Mouse (Mus musculus) layer of hippocampus, postnatal 10 days (tissue): ENCODE data around the gene Lgals12. TPM values are rescaled to one million over a fixed set of nuclear protein-coding genes. Genes with fewer than 3 reads are reported as not detected.

ENCODE experiments used
- DNase-seq, 2 experiments: peaks; one replicate each; pipeline ENCODE4 v3.0.0; 2021; ENCODE audit warnings: low spot score in 2 of 2
- total RNA-seq, 2 experiments: library from RNA; stranded (reverse); gene quantifications; 2 replicates each; pipeline ENCODE4 v1.2.3; 2021

Gene Lgals12
- total RNA-seq, 2 experiments from 2014 or later, result 0.54 to 0.66 TPM

GRCm38 (mm10) chr19:7583599-7583998, 23.4 kb downstream of the Lgals12 start:
- no peak for DNase-seq

GRCm38 (mm10) chr19:7583101-7583500, 23.9 kb downstream of the Lgals12 start:
- DNase-seq, result no peak

GRCm38 (mm10) chr19:7581042-7581441, 26.0 kb downstream of the Lgals12 start:
- no peak for DNase-seq

GRCm38 (mm10) chr19:7577710-7578109, 29.3 kb downstream of the Lgals12 start:
- no peak for DNase-seq

GRCm38 (mm10) chr19:7576180-7576579, 30.8 kb downstream of the Lgals12 start:
- no peak for DNase-seq

- no peak for DNase-seq
Measured at GRCm38 (mm10) chr19:7569650-7570049, 37.3 kb downstream of the Lgals12 start.

- DNase-seq, result no peak
Measured at GRCm38 (mm10) chr19:7568364-7568763, 38.6 kb downstream of the Lgals12 start.

GRCm38 (mm10) chr19:7566826-7567225, 40.2 kb downstream of the Lgals12 start:
- peak; percentile 24 to 38 for DNase-seq

GRCm38 (mm10) chr19:7564457-7564856, 42.5 kb downstream of the Lgals12 start:
- DNase-seq, result no peak

- no peak for DNase-seq
Measured at GRCm38 (mm10) chr19:7563676-7564075, 43.3 kb downstream of the Lgals12 start.

- DNase-seq, result no peak
Measured at GRCm38 (mm10) chr19:7562601-7563129, 44.3 kb downstream of the Lgals12 start.

- no peak for DNase-seq
Measured at GRCm38 (mm10) chr19:7561456-7561855, 45.5 kb downstream of the Lgals12 start.

GRCm38 (mm10) chr19:7559986-7560385, 47.0 kb downstream of the Lgals12 start:
- DNase-seq, result no peak

- no peak for DNase-seq
Measured at GRCm38 (mm10) chr19:7558675-7559074, 48.3 kb downstream of the Lgals12 start.

GRCm38 (mm10) chr19:7557844-7558243, 49.1 kb downstream of the Lgals12 start:
- DNase-seq, result no peak

GRCm38 (mm10) chr19:7557328-7557822, 49.6 kb downstream of the Lgals12 start, which contains the start of gene Pla2g16:
Gene Pla2g16 (plus strand): TSS chr19:7557459.
- DNase-seq, result peak; percentile 33 to 40

- no peak for DNase-seq
Measured at GRCm38 (mm10) chr19:7556641-7557040, 50.4 kb downstream of the Lgals12 start.

GRCm38 (mm10) chr19:7554881-7555280, 52.1 kb downstream of the Lgals12 start:
- DNase-seq, result no peak

- DNase-seq, result no peak
Measured at GRCm38 (mm10) chr19:7553441-7553840, 53.6 kb downstream of the Lgals12 start.

- no peak for DNase-seq
Measured at GRCm38 (mm10) chr19:7552301-7552673, 54.7 kb downstream of the Lgals12 start.

- DNase-seq, result no peak
Measured at GRCm38 (mm10) chr19:7551550-7552300, 55.3 kb downstream of the Lgals12 start.

- no peak for DNase-seq
Measured at GRCm38 (mm10) chr19:7548924-7549323, 58.1 kb downstream of the Lgals12 start.
